Mouse (Mus musculus): ENCODE measurements around the gene Psmd9.
A peak's percentile ranks its signal among the peaks of the same experiment; 100 is the strongest.

Gene Psmd9

GRCm38 (mm10) chr5:123169284-123169683, at the start of gene Psmd9:
Psmd9 (plus strand) TSS chr5:123169413.
- DNase-seq (ENCODE audit: low read depth), result no peak

GRCm38 (mm10) chr5:123120624-123121215, 48.5 kb upstream of the Psmd9 start:
- DNase-seq (ENCODE audit: low read depth), result no peak

- DNase-seq (ENCODE audit: low read depth), result no peak
These were observed 47.0 kb upstream of the Psmd9 start for GRCm38 (mm10) chr5:123122181-123122580.

GRCm38 (mm10) chr5:123125105-123125504, 44.1 kb upstream of the Psmd9 start:
- no peak for DNase-seq (ENCODE audit: low read depth)

DNA sequence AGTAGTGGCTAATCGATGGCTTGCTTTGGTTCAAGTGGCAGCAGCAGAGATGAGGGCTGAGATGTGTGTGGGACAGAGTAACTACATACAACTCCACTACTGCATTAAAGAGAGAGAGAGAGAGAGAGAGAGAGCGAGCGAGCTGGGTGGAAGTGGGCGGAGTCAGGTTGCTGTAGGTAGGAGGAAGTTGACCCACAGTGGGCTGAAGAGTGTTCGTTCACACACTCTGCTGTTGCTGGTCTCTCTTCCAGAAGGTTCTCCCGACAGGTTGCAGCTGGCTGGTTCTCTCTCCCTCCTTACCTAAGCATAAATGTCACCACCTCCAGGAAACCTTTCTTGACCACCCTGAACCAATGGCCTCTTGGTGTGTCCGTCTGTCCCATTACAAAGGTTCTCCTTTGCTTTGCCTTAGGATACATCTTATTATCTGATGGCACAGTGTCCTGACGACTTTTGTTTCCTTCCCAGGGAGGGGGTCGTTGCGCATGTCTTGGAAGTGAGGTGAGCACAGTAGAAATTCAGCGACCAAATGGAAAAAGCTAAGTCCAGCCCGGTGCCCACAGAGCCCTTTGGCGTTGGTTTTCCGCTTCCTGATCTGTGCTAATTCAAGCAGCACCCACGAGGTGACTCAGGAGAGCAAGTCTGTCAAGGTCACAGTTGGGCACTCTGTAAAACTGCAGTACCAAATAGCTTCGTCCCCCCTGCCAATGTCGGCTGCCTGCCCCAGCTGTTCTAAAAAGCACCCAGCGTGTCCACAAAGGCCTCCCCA, 43.4 kb upstream of the Psmd9 start:
- DNase-seq (ENCODE audit: low read depth), result no peak

DNA sequence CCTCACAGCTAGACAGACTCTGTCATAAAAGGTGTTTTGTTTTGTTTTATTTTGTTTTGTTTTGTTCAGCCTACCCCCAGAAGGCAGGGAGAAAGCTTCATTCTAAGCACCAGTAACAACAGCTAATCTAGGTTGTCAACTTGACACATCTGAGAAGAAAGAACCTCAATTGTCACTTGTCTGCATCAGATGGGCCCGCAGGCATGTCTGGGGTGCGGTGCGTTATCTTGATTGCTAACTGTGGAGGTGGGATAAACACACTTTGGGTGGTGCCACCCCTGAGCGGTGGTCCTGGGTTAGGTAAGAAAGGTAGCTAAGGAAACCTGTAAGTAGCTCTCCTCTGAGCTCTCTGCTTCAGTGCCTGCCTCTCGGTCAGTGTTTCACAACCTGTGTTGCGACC, 42.2 kb upstream of the Psmd9 start:
- DNase-seq (ENCODE audit: low read depth), result no peak

- no peak for DNase-seq (ENCODE audit: low read depth)
These were observed 40.6 kb upstream of the Psmd9 start for GRCm38 (mm10) chr5:123128426-123129169.

DNA sequence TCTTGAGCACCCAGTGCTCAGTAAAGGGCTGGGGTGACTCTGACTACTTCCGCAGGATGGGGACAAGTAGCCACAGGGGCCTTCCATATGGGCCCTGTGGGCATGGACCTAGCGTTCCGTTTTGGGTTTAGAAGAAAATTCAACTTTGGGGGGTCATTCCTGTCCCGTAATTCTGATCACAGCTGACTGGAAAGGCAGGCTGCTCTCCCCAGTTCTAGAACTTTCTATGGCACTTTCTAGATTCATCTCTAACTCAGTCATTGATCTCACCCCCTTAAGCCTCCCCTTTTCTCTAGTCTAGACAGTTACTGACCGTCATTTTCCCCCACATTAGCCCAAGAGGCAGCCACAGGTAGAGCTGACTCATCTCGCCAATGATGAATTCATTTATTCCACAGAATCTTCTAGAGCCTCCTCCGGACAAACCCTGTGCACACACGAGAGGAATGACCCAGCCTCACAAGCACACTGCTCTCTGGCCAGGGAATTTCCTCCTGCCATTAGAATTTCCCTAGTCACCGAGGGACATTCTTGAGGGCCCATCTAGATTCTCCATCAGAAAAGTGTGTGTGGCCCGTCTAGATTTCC, 39.9 kb upstream of the Psmd9 start:
- no peak for DNase-seq (ENCODE audit: low read depth)

- DNase-seq (ENCODE audit: low read depth), result no peak
These were observed 39.0 kb upstream of the Psmd9 start for GRCm38 (mm10) chr5:123130030-123130813.

- no peak for DNase-seq (ENCODE audit: low read depth)
These were observed 38.4 kb upstream of the Psmd9 start for GRCm38 (mm10) chr5:123130814-123131148.

- DNase-seq (ENCODE audit: low read depth), result no peak
These were observed 36.7 kb upstream of the Psmd9 start, which contains the start of gene Rhof for GRCm38 (mm10) chr5:123132308-123133071. Rhof (minus strand) TSS chr5:123132692.

DNA sequence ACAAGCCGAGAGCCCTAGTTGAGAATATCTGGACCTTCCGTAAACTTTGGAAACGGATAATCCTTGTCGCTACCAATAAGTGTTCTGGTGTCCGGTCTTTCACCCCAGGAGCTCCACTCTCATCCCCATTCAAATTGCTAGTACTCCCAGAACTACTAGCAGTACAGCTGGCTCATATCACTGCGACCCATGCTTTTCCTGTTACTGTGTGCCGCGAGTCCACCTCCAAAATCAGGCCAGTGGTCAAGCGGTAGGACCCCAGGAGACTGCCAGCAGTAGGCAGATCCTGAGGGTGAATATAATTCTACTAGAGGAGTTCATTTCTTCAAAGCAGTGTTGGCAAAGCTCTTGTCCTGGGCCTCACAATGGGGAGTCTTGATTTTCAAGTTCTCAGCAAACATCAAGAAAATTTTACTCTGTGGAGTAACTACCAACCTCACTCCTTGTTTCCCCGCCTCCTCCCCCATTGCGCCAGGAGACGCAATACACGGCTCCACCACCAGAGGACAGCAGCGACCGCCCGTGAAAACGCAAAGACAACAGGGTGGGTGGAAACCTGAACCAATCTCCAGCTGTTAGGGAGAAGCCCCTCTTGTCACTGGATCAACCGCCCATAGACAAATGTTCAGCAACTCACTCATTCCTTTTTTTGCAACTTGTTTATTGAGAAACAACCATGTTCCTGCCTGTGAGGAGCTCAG, 36.0 kb upstream of the Psmd9 start:
- peak; percentile 86 for DNase-seq (ENCODE audit: low read depth)

DNA sequence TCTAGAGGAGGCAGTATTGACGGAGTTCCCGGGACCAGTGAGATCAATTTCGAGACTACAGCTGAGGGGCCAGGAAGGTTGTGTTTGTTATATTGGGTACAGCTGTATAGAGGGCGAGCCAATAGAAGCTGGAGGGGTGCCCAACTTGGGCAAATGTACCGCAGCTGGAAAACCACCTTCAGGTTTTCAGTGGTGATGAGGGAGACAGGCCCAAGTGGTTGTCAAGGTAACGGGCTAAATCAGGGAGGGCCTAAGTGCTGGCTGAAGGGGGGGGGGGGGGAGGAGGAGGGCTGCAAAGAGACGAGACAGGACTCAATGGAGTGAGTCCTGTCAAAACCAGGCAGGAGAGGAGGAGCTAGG, 35.4 kb upstream of the Psmd9 start:
- no peak for DNase-seq (ENCODE audit: low read depth)

GRCm38 (mm10) chr5:123134186-123134874, 34.9 kb upstream of the Psmd9 start:
- DNase-seq (ENCODE audit: low read depth), result no peak

DNA sequence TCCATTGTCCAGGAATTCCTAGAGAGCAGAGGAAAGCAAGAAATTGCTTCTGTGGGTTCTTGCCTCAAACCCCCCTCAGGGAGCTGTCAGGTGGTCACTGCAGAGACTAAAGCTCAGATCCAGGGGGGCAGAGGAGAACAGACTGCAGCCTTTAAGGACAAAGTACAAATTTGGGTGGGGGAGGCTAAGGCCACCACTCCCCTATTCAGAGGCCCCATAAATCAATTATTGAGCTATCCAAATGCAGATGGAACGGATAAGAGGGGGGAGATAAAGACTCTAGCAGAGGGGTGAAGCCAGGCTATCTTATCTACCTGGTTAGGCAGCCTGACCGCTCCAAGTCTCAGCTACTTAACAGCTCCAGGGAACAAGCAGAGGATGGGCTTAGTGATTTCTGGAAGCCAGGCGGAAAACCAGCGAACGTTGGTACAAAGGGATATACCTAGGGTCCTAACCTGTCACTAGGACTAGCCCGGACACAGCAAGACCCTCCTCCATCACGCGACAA, 34.3 kb upstream of the Psmd9 start:
- no peak for DNase-seq (ENCODE audit: low read depth)

DNA sequence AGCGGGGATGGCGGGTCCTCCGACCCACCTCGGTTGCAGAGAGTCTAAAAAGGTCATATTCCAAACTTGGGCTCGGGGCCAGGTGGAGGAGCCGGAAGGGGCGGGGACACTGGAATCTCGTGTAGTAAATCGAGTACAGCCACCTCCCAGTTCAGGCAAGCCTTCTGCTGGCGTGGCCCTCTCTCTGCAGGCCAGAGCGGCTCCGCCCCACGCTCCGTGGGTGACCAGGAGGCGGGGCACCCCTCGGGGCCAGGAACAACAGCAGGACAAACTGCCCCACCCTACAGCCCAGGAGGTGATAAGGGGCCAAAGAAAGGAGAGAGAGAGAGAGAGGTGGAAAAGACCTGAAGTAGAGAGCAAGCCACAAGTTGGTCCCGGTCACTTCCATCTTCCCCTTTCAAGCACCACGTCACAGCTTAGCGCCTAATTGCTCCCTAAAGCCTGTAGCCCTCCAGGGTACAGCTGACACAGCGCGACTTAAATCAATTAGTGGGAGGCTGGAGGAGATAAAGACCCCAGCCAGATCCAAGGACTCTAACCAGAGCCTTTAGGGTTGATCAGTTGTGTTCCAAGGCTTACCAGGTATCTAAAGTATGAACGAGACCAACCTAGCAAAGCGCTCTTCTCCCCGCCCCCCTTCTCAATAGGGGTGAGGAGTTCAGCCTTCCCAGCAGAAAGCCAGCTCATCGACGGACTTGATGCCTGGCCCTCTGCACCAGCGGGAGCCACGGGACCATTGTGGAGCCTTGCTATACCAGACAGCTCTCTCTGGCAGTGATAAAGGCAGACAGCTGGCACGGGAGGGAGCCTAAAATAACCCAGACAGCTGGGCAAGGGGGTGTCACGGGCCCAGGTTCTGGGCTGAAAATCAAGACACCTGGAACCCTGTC, 33.5 kb upstream of the Psmd9 start:
- DNase-seq (ENCODE audit: low read depth), result no peak

DNA sequence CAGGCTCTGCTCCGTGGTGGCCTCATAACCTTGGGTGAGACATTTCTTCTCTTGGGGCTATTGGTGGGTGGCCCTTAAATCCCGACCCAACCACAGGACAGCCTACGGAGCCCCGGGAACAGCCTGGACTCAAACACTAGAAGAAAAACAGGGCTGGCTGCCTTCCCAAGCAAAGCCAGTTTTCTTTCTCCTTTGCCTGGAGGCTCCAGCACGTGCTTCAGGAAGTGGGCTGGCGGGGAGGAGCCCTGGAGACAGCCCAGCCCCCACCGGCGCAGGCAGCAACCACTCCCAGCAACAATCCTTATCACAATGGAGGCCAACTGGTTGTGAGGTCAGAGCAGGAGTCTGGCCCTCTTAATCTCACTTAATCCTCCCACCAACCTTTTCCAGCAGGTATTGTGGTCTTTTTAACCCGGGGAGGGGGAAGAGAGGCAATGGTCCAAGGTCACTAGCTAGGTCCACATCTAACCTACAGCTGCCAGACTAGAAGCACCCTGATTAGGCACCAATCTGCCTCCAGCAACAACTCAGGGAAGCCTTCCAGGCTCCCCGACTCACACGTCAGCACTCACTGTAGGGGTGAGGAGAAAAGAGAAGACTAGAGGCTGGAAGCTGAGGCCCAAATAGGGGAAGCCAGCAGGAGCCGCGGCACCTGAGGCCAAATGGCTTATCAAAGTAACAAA, 32.7 kb upstream of the Psmd9 start:
- no peak for DNase-seq (ENCODE audit: low read depth)
